Mouse (Mus musculus): ENCODE measurements around the gene Tnr. TPM values are rescaled to one million over a fixed set of nuclear protein-coding genes. Genes with fewer than 3 reads are reported as not detected.

Gene Tnr
- total RNA-seq, 2 experiments from 2014 or later = 0.02 to 0.13 TPM

DNA sequence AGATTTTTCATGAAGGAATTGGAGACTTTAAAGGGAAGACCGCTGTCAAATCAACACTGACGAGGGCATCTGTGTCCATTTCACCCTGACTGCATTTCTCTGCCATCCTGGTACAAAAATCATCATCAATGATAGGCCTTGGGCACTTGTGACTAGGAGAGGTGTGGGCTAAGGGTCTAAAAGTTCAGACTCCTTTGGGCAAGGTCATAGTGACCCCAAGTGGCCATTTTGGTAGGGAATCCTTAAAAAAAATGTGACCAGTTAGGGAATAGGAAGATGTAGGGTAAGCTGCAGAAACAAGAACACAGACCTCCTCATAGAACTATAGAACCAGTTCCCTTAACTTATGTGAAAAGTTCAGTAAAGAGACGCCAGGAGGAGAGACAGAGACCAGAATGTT is 355.1 kb downstream of the Tnr start:
- peak in 1 of 2 experiments; percentile 18 for DNase-seq

- peak; percentile 34 to 48 for DNase-seq
Measured at GRCm38 (mm10) chr1:159879866-159880265, 356.3 kb downstream of the Tnr start.

GRCm38 (mm10) chr1:159885476-159885875 is 361.9 kb downstream of the Tnr start:
- DNase-seq = no peak

- DNase-seq = peak; percentile 24 to 29
Measured at GRCm38 (mm10) chr1:159888611-159889010, 365.0 kb downstream of the Tnr start.

DNA sequence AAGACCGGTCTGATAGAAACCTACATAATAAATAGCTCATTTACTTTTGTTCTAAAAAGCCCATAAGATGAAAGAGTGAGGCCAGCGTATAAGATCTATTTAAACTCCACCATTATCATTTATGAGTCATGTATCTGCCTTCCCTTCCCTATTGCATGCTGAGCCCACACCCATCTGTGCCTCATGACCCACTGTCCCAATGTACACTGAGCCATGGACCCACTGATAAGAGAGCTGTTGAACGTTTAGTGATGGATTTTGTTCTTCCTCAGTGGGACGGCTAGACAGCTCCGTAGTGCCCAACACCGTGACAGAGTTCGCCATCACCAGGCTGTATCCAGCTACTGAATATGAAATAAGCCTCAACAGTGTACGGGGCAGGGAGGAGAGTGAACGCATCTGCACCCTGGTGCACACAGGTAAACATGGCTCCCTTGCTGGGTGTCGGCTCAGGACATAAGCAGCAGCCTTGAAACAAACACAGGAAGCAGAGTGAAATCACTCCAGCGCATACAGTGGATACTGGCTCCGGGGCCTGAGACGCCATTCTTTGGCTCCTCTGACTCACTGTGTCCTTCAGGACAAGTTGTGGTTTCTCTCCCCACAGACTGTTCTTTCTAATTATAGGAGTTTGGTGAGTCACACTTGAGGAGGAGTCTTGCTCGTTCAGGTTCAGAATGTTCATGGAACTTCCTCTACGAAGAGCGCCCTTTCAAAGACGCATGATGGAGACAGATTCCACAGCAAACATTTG is 365.6 kb downstream of the Tnr start:
- DNase-seq = peak; percentile 23 to 63

GRCm38 (mm10) chr1:159890524-159890923 is 367.0 kb downstream of the Tnr start:
- peak; percentile 48 to 70 for DNase-seq

GRCm38 (mm10) chr1:159895094-159895493 is 371.5 kb downstream of the Tnr start:
- DNase-seq = no peak

- DNase-seq = no peak
Measured at GRCm38 (mm10) chr1:159899991-159900390, 376.4 kb downstream of the Tnr start.

GRCm38 (mm10) chr1:159900639-159901038 is 377.1 kb downstream of the Tnr start:
- no peak for DNase-seq

DNA sequence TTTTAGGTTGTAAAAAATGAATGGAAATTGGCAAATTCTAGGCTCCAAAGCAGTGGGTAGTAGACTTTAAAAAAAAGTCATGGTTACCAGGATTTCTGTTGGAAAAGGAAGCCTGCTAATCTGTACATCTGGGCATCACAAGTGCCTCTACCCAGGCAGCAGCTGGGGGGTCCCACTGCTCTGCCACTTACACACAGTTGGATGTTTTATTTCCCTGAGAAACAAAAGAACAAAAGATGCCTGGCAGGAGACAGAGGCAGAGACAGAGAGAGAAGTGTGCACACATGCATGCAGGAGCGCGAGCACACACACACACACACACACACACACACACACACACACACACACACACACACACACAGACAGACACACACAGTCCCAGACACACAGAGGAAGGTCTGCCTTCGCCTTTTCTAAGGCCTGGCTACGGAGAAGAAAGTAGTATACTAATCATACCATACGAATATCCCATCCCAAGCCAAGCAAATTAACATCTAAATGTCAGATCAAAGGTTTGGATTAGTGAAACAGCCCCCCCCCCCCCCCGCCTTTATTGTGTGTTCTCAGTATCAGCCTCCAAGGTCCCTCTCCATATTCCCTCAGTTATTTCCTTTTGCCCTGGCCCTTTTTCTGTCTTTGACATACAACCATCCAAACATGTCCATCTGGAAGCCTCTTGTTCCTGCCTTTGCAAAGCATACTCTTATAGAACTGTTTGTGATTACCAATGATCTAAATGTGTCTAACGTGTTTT is 378.0 kb downstream of the Tnr start:
- no peak for DNase-seq

GRCm38 (mm10) chr1:159902120-159902497 is 378.5 kb downstream of the Tnr start:
- DNase-seq = no peak

DNA sequence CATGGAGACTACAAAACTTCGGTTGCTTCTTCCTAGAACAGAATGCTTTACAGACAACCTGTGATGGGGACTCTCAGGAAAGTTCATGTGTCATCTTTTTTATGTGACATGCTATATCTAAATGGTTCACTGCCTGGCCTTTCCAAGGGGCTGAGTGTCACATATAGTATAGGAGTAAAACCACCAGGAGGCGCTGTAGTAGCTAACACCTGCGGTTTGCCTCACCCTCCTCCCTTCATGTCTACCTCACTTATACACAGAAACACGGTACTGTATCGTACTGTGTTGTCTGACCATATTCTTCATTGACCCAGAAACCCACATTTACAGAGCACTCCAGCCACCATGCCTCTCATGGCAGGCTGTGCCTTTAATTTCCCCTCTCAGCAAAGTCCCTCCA is 387.4 kb downstream of the Tnr start:
- DNase-seq = peak; percentile 61 to 84

DNA sequence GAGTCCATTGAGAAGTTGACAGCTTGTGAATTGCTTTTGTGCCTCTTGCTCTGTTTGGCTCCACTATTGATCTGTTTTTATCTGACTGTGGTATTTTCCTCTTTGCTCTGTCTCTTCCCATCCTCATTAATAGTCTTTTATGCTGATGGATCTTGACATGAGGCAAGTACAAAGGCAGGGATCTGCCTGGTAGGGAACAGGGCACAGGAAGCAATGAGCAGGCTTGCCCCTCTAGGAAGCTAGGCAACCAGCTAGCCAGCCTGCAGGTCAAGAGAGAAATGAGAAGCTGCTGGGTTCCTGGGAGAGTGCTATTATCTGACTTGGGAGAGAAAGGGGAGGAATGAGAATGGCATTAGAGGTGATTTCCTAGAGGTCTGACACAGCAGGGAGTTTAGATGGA is 391.2 kb downstream of the Tnr start:
- no peak for DNase-seq

- DNase-seq = no peak
Measured at GRCm38 (mm10) chr1:159920571-159920970, 397.0 kb downstream of the Tnr start.

DNA sequence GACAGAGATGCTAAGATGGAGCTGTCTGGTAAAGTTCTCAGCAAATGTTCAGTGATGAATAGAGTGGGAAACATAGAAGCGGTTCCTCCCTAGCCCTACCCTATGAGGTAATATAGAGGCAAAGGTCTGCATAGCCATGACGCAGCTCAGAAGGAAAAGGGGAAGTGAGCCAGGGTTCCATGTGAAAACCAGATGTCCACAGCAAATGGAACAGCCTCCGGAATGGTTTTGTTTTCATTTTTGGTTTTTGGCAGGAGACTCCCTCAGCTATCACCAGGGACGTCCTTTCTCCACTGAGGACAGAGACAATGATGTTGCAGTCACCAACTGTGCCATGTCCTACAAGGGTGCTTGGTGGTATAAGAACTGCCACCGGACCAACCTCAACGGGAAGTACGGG is 399.4 kb downstream of the Tnr start:
- peak; percentile 71 to 89 for DNase-seq

- DNase-seq = peak; percentile 17 to 18
Measured at GRCm38 (mm10) chr1:159924105-159924504, 400.5 kb downstream of the Tnr start.

DNA sequence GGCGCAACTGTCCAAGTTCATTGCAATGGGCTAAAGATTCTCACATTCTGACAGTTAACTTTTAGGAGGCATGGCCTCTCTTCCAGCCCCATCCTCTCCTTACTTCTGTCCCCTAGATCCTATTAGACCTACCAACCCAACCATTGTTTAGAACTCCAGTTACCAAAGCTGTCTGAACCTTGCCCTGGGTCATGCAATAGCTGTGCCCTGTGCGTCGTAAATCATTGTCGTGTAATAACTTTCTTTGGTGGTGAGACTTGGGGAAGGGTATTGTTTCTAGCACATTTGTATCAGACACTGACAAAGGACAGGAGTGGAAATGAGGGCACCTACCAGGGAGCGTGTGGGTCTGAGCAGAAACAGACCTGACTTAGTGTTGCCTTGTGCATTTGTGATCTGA is 401.1 kb downstream of the Tnr start:
- DNase-seq = no peak

- DNase-seq = peak; percentile 48 to 75
Measured at GRCm38 (mm10) chr1:159928681-159929335, 405.2 kb downstream of the Tnr start.

DNA sequence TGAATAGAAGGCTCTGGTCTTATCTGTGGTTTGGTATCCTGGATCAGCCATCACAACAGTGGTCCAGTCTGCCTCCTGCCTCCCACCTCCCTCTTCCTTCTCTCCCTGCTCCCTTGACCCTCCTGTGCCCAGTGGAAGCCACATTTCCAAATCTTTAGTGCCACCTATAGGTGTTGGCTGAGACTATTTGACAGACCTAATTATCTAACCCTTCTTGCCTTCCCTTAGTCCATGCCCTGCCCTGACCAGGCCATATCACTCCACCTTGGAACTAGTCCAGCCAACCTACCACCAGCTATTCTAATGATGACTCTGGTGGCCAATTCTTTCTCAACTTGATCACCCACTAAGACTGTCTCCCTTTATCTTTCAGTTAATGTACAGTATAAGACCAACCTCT is 408.5 kb downstream of the Tnr start:
- no peak for DNase-seq

- peak; percentile 21 to 29 for DNase-seq
Measured at GRCm38 (mm10) chr1:159932598-159932997, 409.0 kb downstream of the Tnr start.

DNA sequence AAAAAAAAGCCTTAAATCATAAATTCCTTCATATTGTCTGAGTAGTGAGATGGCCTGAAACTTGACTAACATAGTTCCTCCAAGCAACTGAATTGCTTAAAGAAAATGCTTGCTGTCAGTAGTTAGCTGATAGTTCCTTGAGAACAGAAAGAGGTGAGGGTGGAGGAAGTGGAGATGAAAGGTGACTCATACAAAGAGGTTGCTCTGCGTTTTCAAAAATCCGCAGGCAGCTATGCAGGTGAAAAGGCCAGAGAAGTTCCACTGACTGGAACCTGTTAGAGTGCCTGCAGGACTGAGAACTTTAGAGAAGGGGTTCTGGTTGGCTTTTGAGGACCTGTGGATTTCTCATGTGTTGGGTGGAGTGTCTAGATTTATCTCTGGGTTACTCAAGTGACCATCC is 414.9 kb downstream of the Tnr start:
- no peak for DNase-seq

DNA sequence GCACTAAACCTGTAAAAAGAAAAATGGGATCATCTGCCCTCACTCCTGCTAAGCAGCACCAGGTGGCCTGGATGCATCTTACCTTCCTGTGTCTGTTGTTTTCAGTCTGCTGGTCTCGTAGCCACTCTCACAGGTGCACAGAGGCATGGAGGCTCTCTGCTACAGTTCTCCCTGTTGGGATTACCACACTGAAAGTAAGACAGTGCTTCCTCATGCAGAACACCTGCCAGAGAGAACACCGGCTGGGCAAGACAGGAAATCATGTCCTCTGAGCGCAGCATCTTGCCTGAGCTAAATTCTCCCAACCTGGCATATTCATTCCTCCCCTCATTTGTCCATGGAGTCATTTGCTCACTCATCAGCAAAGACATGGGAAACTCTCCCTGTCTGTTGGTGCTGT is 415.8 kb downstream of the Tnr start:
- DNase-seq = no peak

GRCm38 (mm10) chr1:159953526-159953925 is 430.0 kb downstream of the Tnr start:
- DNase-seq = no peak

Data from heart, adult 18-20 months (tissue).